Mouse (Mus musculus) neural tube, embryonic 13.5 days (tissue): ENCODE data around the gene Gm6169. TPM values are rescaled to one million over a fixed set of nuclear protein-coding genes. Genes with fewer than 3 reads are reported as not detected.

Source experiments
- polyA plus RNA-seq: library from polyadenylated mRNA; unstranded; fragments of >200 nt; fragmentation: Nextera tagmentation; extraction: Ambion mirVana; gene quantifications from 2 replicates; pipeline ENCODE4 v1.2.1, GENCODE M21; 2015

The Gm6169 gene
- polyA plus RNA-seq, 1 experiment from 2014 or later: 1.4 TPM

Other genes with a start within 250 kb of the Gm6169 start
- gene Gcnt4, start 174.5 kb downstream of the Gm6169 start, polyA plus RNA-seq: 0.10 and 0.30 TPM in 2 replicates
- not detected in 2 replicates for gene 1700029F12Rik, start 64.9 kb downstream of the Gm6169 start, polyA plus RNA-seq
- gene Fam169a, start 32.0 kb downstream of the Gm6169 start, polyA plus RNA-seq: 22.1 and 22.2 TPM in 2 replicates
- 32.7 and 33.3 TPM in 2 replicates for gene Gfm2, start 38.7 kb upstream of the Gm6169 start, polyA plus RNA-seq
- 48.3 and 52.4 TPM in 2 replicates for gene Nsa2, start 38.7 kb upstream of the Gm6169 start, polyA plus RNA-seq
- gene Hexb, start 99.1 kb upstream of the Gm6169 start, polyA plus RNA-seq: 42.7 and 44.7 TPM in 2 replicates
- 54.9 and 59.5 TPM in 2 replicates for gene Enc1, start 141.9 kb upstream of the Gm6169 start, polyA plus RNA-seq